Mouse (Mus musculus): ENCODE results near the gene Adipor2.
A peak's percentile ranks its signal among the peaks of the same experiment; 100 is the strongest.

Adipor2 gene

DNA sequence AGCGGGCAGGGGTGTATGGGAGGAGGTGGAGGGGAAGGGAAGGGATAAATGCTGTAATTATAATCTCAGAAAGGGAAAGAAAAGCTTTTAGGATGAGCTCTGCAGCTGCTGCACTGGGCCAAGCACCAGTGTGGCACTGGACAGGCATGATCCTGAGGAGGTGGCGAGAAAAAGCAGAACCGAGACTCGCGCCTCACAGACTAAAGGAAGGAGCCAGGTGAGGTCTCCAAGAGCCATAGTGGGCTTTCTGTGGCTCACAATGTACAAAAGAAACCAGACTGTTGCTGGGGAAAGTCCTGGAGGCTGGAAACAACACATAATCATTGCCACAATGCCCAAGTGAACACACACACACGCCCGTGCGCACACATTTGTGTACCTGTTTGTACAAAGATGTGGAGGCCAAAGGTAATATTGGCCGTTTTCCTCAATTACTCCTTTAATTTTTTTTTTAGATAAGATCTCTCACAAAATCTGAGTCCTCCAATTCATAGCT is 66.8 kb downstream of the Adipor2 start:
- DNase-seq (ENCODE audit: extremely low read depth, low read depth, low spot score) = no peak

DNA sequence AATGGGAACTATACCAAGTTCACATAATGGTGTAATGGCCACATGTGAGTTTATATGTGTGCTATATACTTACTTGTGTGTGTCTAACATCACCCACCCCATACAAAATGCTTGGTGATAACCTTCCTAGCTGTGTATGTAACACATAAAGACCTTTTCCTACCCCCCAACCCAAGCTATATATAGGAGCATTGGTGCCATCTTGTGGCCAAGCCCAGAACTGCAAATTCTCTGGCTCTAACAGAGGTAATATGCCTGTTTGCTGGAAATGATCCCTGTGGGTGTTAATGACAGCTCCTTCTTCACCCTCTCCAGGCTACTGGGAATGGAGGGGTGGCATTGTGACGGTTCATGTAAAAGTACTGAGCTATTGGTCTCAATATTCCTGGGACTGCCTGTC is 69.3 kb downstream of the Adipor2 start:
- no peak for DNase-seq (ENCODE audit: extremely low read depth, low read depth, low spot score)

DNA sequence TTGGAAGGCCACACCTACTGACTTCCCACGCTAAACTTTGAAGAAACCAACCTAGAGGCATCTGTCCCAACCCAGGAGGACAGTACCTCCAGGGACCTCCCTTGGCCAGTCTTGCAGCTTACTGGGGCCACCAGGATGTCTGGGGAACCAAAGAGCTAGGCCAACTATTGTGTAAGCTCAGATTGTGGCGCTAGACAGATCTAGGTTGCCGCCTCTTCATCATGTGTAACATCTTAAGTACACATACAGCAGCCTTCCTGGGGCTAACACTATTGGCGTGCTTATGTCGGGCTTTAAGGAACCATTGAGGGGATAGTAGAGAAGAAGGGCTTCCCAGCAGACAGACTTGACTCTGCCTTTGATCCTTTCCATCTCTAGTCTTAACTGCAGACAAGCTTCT is 69.7 kb downstream of the Adipor2 start:
- peak; percentile 25 for DNase-seq (ENCODE audit: extremely low read depth, low read depth, low spot score)

DNA sequence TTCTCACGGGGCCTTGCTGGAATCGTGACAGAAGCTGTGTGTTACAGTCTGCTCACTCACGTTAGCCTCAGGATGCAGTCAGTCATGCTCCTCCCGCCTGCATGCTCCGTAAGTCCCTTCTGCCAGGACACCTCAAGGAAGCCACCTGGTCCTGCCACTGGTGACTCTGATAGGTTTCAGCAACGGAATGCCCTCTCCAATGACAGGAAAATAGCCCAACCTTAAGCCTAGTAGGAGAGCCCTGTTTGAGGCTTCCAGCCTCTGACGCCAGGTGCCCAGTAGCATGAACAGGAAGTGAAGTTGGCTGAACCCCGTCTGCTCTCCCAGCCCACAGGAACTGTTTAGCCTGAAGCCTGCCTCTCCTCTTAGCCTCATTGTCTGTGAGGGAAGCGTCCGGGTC is 71.2 kb downstream of the Adipor2 start:
- no peak for DNase-seq (ENCODE audit: extremely low read depth, low read depth, low spot score)

GRCm38 (mm10) chr6:119341409-119341808 is 76.1 kb downstream of the Adipor2 start:
- no peak for DNase-seq (ENCODE audit: extremely low read depth, low read depth, low spot score)

GRCm38 (mm10) chr6:119338121-119338912 is 79.2 kb downstream of the Adipor2 start:
- DNase-seq (ENCODE audit: extremely low read depth, low read depth, low spot score) = no peak

- DNase-seq (ENCODE audit: extremely low read depth, low read depth, low spot score) = no peak
These were observed 80.2 kb downstream of the Adipor2 start for GRCm38 (mm10) chr6:119337287-119337686.

GRCm38 (mm10) chr6:119336124-119336523 is 81.4 kb downstream of the Adipor2 start:
- no peak for DNase-seq (ENCODE audit: extremely low read depth, low read depth, low spot score)

DNA sequence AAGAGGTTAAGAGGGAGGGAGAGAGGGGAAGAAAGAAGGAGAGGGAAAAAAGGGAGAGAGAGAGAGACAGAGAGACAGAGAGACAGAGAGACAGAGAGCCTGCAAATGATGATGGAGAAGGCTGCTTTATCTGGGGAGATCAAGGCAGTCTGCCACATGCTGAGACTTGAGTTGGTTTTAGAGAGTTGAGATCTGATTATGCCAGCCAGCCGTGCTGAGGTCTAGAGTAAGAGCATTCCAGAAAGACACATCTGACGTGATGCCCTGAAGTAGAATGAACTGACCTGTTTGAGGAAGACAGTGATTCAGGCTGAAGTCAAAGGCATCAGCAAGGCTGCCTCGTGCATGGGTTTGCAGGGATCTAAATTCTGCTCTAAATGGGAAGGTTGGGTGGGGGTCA is 83.7 kb downstream of the Adipor2 start:
- no peak for DNase-seq (ENCODE audit: extremely low read depth, low read depth, low spot score)

DNA sequence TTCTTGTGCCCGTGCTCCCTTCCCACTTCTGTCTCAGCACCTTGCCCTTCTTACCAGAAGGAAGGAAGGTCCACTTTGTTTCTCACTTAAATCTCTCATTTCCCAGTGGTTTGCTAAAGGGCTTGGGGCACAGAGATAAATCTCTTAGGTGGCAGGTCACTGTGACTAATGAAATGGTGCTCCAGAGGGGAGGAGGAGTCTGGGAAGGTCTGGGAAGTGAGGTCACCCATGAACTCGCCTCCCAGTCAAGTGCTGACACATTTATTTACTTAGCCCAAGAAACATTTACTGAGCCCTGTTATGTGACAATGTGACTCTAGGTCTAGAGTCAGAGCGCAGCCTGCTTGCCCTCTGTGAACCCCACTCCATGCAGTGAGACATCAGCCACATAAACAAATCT is 84.3 kb downstream of the Adipor2 start:
- DNase-seq (ENCODE audit: extremely low read depth, low read depth, low spot score) = no peak

DNA sequence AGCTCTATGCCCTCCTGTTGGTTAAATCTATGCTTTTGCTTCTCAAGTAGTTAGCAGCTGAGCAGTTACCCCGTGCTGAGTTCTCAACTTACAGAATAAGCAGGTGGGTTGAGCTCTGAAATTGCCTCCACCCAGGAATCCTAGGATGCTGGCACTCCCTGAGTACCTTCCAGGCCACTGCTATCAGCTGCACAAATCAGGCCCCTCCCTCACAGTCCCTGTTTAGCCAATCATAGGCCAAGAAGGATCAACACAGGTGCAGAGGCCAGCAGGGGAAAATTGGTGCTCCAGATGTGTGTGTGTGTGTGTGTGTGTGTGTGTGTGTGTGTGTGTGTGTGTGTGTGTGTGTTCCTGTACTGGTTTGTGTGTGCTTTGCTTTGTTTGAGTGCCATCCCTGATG is 85.4 kb downstream of the Adipor2 start:
- DNase-seq (ENCODE audit: extremely low read depth, low read depth, low spot score) = no peak

DNA sequence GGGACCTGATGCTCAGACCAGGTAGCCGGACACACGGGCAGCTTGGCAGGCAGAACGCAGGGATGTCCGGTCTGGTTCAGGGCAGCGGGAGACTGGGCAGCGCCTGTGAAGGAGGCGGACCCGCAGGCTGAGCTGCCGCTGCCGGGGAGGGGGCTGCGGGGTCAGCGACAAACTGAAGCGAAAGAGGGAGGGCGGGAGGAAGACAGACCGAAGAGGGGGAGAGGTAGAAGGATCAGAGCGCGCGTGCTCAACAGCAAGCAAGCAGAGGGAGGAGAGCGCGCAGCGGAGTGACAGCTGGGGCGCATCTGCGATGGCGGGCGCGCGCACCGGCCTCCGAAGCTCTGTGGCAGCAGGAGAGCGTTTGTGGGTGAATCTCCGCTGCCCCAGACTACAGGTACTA is 87.0 kb downstream of the Adipor2 start, which contains the start of gene Lrtm2:
Gene Lrtm2 (minus strand): TSS at position 261 of the 400 bp plus-strand sequence.
- DNase-seq (ENCODE audit: extremely low read depth, low read depth, low spot score) = no peak

GRCm38 (mm10) chr6:119329936-119330335 is 87.6 kb downstream of the Adipor2 start:
- DNase-seq (ENCODE audit: extremely low read depth, low read depth, low spot score) = no peak

DNA sequence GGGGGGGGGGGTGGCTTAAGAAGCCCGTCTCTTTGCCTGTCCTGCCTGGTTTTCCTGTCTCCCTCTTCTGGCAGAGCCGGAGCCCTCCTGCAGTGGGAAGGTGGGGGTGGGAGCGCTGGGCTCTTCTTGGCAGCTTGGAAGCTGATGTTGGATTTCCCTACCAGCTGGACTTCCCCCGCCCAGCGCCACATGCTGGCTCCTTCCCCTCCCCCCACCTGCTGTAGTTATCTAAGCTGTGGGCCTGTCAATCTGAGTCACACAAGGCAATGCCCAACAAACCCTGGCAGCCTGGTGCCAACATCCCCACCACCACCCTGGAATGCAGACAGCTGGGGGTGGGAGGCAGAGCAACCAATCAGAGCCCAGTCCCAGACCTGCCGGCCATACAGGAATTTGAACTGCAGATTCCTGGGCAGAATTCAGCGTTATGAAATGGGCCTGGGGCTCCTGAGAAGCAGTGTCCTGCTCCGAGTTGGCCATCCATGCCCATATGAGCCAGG is 88.2 kb downstream of the Adipor2 start:
- no peak for DNase-seq (ENCODE audit: extremely low read depth, low read depth, low spot score)

GRCm38 (mm10) chr6:119328521-119329115 is 88.9 kb downstream of the Adipor2 start:
- no peak for DNase-seq (ENCODE audit: extremely low read depth, low read depth, low spot score)

GRCm38 (mm10) chr6:119326541-119326940 is 91.0 kb downstream of the Adipor2 start:
- no peak for DNase-seq (ENCODE audit: extremely low read depth, low read depth, low spot score)

GRCm38 (mm10) chr6:119325978-119326377 is 91.5 kb downstream of the Adipor2 start:
- no peak for DNase-seq (ENCODE audit: extremely low read depth, low read depth, low spot score)

DNA sequence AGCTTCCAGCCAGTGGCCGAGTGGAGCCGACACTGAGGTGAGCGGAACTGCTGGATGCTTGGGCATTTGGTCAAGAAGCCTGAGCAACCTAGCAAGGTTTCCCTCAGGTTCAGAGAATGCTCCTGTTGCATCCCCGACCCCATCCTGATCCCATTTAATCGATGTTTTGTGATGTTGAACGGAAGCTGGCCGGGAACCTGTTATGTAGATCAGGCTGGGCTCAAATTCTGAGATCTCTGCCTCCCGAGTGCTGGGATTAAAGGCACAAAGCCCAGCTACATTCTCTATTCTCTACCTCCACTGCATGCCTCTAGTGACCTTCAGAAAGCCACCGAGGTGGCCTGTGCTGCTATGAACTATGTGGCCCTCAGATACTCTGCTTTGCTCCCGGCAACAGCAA is 92.7 kb downstream of the Adipor2 start:
- no peak for DNase-seq (ENCODE audit: extremely low read depth, low read depth, low spot score)

GRCm38 (mm10) chr6:119321752-119322151 is 95.8 kb downstream of the Adipor2 start:
- no peak for DNase-seq (ENCODE audit: extremely low read depth, low read depth, low spot score)

GRCm38 (mm10) chr6:119320481-119320880 is 97.0 kb downstream of the Adipor2 start:
- DNase-seq (ENCODE audit: extremely low read depth, low read depth, low spot score) = no peak

DNA sequence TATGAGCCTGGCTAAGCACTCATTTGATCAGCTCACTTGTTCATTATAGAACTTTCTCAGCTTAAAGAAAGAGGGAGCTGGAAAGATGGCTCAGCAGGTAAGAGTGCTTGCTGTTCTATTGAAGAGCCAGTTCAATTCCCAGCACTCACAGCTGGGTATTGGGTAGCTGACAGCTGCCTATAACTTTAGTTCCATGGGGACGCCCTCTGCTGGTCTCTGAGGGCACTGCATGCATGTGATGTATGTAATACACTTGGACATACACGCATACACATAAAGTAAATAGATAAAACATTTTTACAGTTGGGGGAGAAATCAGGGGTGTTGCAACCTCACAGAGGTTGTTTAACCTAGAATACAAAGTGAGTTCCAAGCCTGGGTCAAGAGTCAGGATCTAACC is 98.1 kb downstream of the Adipor2 start:
- no peak for DNase-seq (ENCODE audit: extremely low read depth, low read depth, low spot score)

DNA sequence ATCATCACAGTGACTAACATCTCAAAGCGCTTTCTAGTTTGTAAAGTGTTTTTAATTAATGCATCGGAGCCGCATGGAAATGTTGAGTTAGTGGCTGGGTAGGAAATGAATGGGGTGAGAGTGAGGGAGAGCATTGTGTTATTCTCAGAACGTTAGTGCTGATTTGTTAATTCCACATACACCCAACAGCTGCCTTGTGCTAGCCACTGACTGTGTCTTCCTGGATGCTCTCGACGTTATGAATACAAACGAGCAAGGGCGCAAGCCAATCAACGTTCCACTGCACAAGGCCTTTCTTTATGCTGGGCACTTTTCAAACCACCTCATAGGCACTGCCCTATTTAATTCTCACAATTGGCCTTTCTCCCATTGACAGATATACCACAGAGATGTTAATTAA is 98.8 kb downstream of the Adipor2 start:
- DNase-seq (ENCODE audit: extremely low read depth, low read depth, low spot score) = no peak

All from fat pad, adult 2 months (tissue).